Mouse (Mus musculus) stomach, postnatal 0 days (tissue): ENCODE data around the gene Gfpt1.

ENCODE experiments used
- CTCF ChIP-seq: IDR thresholded peaks from 2 replicates; pipeline ENCODE4 v1.5.1; 2016; ENCODE audit warnings: antibody characterized with exemption, low read depth, mild to moderate bottlenecking, moderate library complexity
- EP300 ChIP-seq: optimal IDR thresholded peaks from 2 replicates; pipeline ENCODE3; 2016; ENCODE audit warnings: antibody characterized with exemption

DNA sequence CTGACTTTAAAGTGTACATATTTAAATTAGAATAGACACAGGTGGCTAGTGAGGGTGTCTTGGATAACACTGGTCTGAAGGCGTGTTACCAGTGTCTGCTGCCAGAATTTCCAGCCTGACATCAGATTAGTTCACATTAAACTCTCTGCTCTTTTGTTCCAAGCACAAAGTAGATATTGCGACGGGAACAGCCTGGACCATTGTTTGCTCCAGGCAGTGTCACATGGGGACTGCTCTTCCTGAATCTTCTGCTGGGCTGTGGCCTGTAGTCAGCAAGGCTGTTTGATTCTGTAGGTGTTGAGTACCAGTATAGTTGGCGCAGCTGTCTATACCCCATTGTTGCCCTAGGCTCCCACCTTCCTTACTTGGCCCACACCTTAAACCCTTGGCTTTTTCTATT lies 81.3 kb downstream of the Gfpt1 start:
- TF ChIP-seq CTCF (no peak), EP300 (no peak)
